Mouse (Mus musculus) E14TG2a.4 (cell line): ENCODE measurements around the gene Rmdn3.

ENCODE experiments used
- CTCF ChIP-seq: conservative IDR thresholded peaks from 2 replicates; pipeline ENCODE4 v1.5.1; 2014; ENCODE audit warnings: low read length
- NANOG ChIP-seq: IDR thresholded peaks from 2 replicates; pipeline ENCODE4 v1.6.1; 2014; ENCODE audit warnings: borderline replicate concordance, low read length, mixed read lengths

- TF ChIP-seq CTCF (no peak), NANOG (no peak)
These were observed 20.4 kb downstream of the Rmdn3 start for GRCm38 (mm10) chr2:119136346-119136898.
